Mouse (Mus musculus) gastrocnemius, postnatal 25 days (tissue): Measurements from ENCODE around the gene Gm27021. TPM values are rescaled to one million over a fixed set of nuclear protein-coding genes. Genes with fewer than 3 reads are reported as not detected.

ENCODE experiments used
- DNase-seq: peaks from one replicate; pipeline ENCODE4 v3.0.0; 2022
- long read RNA-seq, 2 experiments: library from polyadenylated mRNA; stranded (forward); transcript quantifications; one replicate each; pipeline ENCODE4 v2.0.0; 2021
- total RNA-seq, 2 experiments: library from RNA; stranded (reverse); gene quantifications; 1 replicate in 1 of 2; 2 replicates in 1 of 2; pipeline ENCODE4 v1.2.3; 2021

Gene Gm27021
- not detected for total RNA-seq
- long read RNA-seq, experiment 1, result 0 reads
- long read RNA-seq, experiment 2, result 0 reads

- peak; percentile 94 for DNase-seq
Observed at GRCm38 (mm10) chr8:120667561-120668373, at the start of gene Gm27021, which contains the start of gene Cox4i1. Gm27021 (minus strand) TSS chr8:120668079. Cox4i1 (plus strand) TSS chr8:120668222.

GRCm38 (mm10) chr8:120715996-120716680 is 48.3 kb upstream of the Gm27021 start:
- DNase-seq, result no peak

GRCm38 (mm10) chr8:120715200-120715599 is 47.3 kb upstream of the Gm27021 start:
- no peak for DNase-seq

GRCm38 (mm10) chr8:120709176-120709575 is 41.3 kb upstream of the Gm27021 start:
- no peak for DNase-seq

- no peak for DNase-seq
Observed at GRCm38 (mm10) chr8:120706193-120706592, 38.3 kb upstream of the Gm27021 start.

GRCm38 (mm10) chr8:120705163-120705562 is 37.3 kb upstream of the Gm27021 start:
- DNase-seq, result no peak

GRCm38 (mm10) chr8:120704203-120704602 is 36.3 kb upstream of the Gm27021 start:
- DNase-seq, result no peak

GRCm38 (mm10) chr8:120701758-120702465 is 34.0 kb upstream of the Gm27021 start:
- DNase-seq, result no peak

GRCm38 (mm10) chr8:120700053-120700452 is 32.2 kb upstream of the Gm27021 start:
- no peak for DNase-seq

GRCm38 (mm10) chr8:120699565-120699964 is 31.7 kb upstream of the Gm27021 start:
- no peak for DNase-seq

- no peak for DNase-seq
Observed at GRCm38 (mm10) chr8:120699079-120699478, 31.2 kb upstream of the Gm27021 start.

GRCm38 (mm10) chr8:120698426-120698825 is 30.5 kb upstream of the Gm27021 start:
- DNase-seq, result no peak

GRCm38 (mm10) chr8:120697979-120698272 is 30.0 kb upstream of the Gm27021 start:
- no peak for DNase-seq

- peak; percentile 46 for DNase-seq
Observed at GRCm38 (mm10) chr8:120697154-120697978, 29.5 kb upstream of the Gm27021 start.

GRCm38 (mm10) chr8:120696401-120697153 is 28.7 kb upstream of the Gm27021 start:
- DNase-seq, result no peak

GRCm38 (mm10) chr8:120693861-120694493 is 26.1 kb upstream of the Gm27021 start:
- no peak for DNase-seq

- DNase-seq, result no peak
Observed at GRCm38 (mm10) chr8:120692934-120693333, 25.1 kb upstream of the Gm27021 start.

- no peak for DNase-seq
Observed at GRCm38 (mm10) chr8:120688511-120688910, 20.6 kb upstream of the Gm27021 start.

- peak; percentile 51 for DNase-seq
Observed at GRCm38 (mm10) chr8:120687786-120688185, 19.9 kb upstream of the Gm27021 start.

GRCm38 (mm10) chr8:120686576-120686975 is 18.7 kb upstream of the Gm27021 start:
- DNase-seq, result no peak

- peak; percentile 46 for DNase-seq
Observed at GRCm38 (mm10) chr8:120686051-120686450, 18.2 kb upstream of the Gm27021 start.
